Mouse (Mus musculus) urinary bladder, adult 2 months (tissue): ENCODE data around the gene Nub1. TPM values are rescaled to one million over a fixed set of nuclear protein-coding genes. Genes with fewer than 3 reads are reported as not detected.
"Not testable (repeated sequence)": the region's sequence is repeated elsewhere in the genome, so short reads cannot be mapped to it uniquely, and the experiment has no call there.

ENCODE experiments used
- DNase-seq: peaks from one replicate; pipeline ENCODE4 v3.0.0; 2022; ENCODE audit warnings: low spot score
- polyA plus RNA-seq: library from polyadenylated mRNA; depleted of rRNA; stranded (reverse); fragments of >200 nt; gene quantifications from 2 replicates; pipeline ENCODE4 v1.2.3, GENCODE M21; 2012; rRNA removed

Gene Nub1
- 47.3 and 58.5 TPM in 2 replicates for polyA plus RNA-seq

DNA sequence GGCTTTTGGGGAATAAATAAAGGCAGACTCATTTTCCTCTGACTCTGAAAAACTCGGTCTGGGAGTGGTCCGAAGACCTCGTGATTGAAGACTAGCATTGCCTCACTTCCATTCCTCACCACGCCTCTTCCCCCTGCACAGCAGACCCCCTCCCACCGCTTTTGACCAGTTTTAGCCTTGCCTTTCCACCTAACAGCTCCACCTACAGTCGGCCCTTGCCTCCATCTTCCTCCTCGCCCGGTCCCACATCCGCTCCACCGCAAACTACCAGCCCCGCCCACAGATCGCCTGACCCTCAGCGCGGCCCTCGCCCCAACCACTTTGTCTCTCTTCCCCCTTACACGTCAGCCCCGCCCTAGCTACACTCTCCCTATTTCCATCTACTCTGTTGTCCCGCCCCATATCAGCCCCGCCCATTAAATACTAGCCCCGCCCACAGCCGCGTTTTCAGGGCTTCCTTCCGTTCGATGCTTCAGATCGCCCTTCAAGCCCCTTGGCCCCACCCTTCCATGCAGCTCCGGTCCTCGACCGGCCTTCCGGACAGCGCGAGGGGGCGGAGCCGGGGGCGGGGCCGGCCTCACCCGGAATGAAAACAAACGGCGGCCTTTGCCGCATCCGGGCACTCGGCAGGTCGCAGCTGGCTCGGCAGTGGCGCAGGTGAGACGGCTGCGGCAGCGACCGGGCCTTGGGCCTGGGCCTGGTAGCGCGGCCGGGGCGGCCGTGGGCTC lies at the start of gene Nub1:
Nub1 (plus strand) TSS at position 167 of the 728 bp plus-strand sequence.
- DNase-seq, result peak; percentile 91

DNA sequence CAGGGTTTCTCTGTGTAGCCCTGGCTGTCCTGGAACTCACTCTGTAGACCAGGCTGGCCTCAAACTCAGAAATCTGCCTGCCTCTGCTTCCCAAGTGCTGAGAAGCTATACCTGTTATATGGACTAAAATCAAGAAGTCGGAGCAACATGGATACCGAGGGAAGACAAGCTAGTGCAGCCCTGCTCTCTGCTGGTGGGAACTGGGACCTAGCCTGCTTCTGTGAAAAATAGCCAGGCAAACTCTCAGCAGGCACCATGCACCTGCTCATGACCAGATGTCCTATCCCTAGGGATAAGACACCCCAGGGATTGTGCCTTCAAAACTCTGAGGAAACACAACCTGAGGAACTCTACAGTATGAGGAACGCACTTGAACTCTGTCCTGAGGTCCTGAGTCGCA lies 48.3 kb upstream of the Nub1 start:
- no peak for DNase-seq

- DNase-seq, result no peak
Measured at GRCm38 (mm10) chr5:24638131-24638530, 47.2 kb upstream of the Nub1 start.

GRCm38 (mm10) chr5:24639081-24639480 lies 46.3 kb upstream of the Nub1 start:
- DNase-seq, result no peak

DNA sequence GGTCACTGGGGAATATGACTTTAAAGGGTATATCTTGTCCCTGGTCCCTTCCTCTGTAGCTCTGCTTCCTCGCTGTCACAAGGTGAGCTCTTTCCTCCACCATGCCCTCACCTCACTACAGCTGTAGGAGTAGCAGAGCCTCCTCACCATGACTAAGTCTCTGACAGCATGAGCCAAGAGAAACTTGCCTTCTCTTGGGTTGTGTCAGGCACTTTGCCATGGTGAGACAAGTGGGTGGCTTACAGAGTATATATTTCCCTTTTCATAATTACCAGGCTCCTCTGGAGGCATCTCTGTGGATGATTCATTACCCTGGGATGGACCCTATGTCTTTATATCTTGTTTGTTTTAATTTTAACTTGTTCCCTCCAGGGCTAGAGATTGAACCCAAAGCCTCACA lies 39.9 kb upstream of the Nub1 start:
- DNase-seq, result no peak

GRCm38 (mm10) chr5:24649231-24649630 lies 36.1 kb upstream of the Nub1 start:
- DNase-seq, result no peak

GRCm38 (mm10) chr5:24649701-24650100 lies 35.6 kb upstream of the Nub1 start:
- no peak for DNase-seq

GRCm38 (mm10) chr5:24651356-24651755 lies 34.0 kb upstream of the Nub1 start:
- no peak for DNase-seq

- DNase-seq, result peak; percentile 74
Measured at GRCm38 (mm10) chr5:24651768-24652752, 33.3 kb upstream of the Nub1 start.

DNA sequence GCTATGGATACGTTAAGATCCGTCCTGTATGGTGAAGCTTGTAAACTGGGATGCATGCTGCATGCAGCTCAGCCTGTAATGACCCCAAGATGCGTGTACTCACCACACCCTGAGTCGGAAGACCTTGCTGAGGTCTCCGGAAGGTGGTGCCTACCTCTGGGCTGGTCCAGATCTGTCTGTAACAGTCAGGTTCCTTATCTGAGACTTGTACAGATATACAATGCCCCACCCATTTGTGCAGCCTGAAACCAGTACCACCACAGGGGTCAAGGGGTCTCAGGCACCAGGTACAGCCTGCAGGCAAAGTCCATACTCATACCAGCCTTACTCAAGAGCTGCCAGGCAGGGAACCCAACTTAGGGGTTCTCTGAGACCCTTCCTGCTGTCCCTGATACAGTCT lies 32.6 kb upstream of the Nub1 start:
- DNase-seq, result no peak

- no peak for DNase-seq
Measured at GRCm38 (mm10) chr5:24654491-24654890, 30.8 kb upstream of the Nub1 start.

GRCm38 (mm10) chr5:24657113-24657512 lies 28.2 kb upstream of the Nub1 start:
- no peak for DNase-seq

DNA sequence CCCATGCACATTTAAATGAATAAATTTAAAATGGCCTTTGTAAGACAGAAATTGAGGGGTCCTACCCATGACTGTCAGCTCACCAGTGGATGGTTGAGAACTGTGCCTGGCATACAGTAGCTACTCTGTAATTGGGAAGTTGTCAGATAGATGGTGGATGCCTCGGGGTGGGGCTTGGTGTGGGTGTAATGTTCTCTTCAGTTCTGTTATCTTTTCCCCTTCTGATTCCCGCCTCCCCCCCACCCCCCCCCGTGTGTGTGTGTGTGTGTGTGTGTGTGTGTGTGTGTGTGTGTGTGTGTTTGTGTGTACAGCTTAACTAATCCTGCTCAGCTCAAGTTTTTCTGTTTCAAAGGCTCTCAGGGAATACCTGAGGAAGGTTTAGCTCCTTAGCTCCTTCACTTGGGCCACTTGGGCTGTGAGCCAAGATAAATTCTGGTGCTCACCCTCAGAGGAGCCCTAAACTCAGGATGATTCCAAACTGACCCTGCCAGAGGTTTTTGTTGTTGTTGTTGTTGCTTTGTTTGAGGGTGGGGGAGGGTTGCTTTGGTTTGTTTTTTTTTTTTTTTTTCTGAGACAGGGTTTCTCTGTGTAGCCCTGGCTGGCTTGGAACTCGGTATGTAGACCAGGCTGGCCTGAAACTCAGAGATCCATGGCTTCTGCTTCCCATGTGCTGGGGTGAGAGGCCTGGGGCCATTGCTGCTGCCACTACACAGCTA lies 25.5 kb upstream of the Nub1 start:
- no peak for DNase-seq

DNA sequence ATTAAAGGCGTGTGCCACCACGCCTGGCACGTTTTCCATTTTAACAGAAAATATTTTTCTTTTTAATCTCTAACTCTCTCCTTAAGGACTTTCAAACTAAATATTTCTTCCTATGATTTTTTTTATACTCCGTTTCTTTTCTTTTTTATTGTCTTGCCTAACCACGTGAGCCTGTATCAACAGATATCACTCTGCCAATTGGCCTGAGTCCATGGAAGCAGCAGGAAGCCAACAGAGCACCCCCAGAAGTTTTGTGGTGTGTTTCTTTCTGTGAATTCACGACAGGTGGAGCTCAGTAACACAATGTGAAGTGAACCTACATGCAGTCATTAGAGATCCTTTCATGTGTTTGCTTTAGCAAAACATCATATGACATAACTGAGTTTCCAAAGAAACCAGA lies 23.9 kb upstream of the Nub1 start:
- DNase-seq, result no peak

GRCm38 (mm10) chr5:24674238-24674637 lies 11.1 kb upstream of the Nub1 start:
- DNase-seq, result peak; percentile 52

- DNase-seq, result no peak
Measured at GRCm38 (mm10) chr5:24681436-24681835, 3.9 kb upstream of the Nub1 start.

DNA sequence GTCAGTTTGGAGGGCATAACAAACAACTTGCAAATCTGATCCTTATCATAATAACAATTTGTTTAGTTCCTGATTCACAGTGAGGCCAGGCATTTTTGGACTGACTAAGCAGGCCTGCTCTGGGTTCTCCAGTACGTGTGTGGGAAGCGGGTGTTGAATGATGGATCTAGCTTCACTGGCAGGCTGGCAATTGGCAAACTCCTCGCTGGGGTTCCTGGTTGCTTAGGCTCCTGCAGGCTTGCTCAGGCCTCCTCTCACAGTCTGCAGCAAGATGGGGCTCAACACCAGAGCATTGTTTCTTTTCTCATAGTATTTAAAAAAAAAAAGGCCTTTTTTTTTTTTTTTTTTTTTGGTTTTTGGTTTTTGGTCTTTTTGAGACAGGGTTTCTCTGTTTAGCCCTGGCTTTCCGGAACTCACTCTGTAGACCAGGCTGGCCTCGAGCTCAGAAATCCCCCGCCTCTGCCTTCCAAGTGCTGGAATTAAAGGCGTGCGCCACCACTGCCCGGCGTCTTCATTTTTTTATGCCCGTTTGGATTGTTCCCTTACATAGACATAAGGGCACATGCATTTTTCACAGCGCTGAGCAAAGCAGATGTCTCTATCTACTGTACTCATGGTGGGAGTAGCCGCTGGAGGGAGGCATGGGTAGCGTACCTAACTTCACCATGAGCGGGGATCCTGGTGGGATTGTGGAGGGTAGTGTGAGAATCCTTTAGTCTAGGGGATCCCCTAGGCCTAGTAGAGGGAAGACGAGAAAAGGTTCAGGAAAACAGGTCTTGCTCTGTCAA lies 560 bp upstream of the Nub1 start:
- DNase-seq, result no peak

- no peak for DNase-seq
Measured at GRCm38 (mm10) chr5:24686176-24686575, 844 bp downstream of the Nub1 start.

DNA sequence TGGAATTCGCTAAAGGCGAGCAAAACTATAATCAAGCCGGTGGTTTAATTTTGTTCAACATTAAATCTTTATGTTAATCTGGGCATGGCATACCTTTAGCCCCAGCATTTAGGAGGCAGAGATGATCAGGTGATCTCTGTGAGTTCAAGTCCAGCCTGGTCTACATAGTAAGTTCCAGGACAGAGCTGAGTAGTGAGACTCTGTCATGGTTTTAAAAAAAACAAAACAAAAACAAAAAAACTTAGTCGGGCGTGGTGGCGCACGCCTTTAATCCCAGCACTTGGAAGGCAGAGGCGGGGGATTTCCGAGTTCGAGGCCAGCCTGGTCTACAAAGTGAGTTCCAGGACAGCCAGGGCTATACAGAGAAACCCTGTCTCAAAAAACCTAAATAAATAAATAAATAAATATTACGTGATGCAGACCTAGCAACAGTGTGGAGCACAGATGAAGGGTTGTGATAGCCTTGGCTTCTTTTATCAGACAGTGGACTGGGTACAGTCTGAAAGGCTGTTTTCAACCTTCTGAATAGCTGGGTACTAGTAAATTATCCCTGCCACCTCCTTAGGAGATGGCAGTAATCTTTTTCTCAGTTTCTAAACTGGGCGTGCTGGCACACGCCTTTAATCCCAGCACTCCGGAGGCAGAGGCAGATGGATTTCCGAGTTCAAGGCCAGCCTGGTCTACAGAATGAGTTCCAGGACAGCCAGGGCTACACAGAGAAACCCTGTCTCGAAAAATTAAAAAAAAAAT lies 1.5 kb downstream of the Nub1 start:
- not testable (repeated sequence) for DNase-seq

DNA sequence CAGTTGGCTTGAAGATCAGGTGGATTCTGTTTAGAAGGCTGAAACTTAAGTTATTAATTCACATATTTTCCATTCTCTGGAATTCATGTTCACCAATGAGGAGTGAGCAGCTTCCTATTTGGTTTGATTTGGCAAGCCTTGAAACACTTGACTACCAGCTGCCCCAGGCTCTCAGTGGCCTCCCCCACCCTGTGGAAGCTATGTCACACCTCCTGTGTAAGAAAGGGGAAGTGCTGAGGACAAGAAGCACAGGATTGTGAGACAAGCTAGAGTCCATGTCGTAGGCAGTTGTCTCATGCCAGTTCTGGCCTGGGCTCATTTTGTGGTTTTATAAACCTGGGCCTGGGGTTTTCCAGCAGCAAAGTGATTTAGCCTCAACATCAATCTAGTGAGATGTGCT lies 2.4 kb downstream of the Nub1 start:
- no peak for DNase-seq

DNA sequence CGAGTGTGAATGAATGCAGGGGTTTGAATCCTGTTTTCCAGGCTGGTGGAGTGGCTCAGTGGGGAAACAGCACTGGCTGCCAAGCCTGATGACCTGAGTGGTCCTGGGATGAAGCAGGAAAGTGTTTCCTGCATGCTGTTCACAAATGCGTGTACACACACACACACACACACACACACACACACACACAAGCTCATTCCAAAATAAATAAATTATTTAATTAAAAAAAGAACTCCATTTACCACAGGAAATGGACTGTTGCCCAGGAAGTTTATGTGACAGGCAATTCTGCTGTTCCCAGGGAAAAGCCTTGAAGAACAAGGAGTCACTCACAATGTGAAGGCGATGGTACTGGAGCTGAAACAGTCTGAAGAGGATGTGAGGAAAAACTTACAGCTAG lies 11.4 kb downstream of the Nub1 start:
- no peak for DNase-seq
